Mouse (Mus musculus) spleen, adult 18-20 months (tissue): Measurements from ENCODE around the gene Cuta.
A peak's percentile ranks its signal among the peaks of the same experiment; 100 is the strongest.
"Not testable (repeated sequence)": the region's sequence is repeated elsewhere in the genome, so short reads cannot be mapped to it uniquely, and the experiment has no call there.

Source experiments
- DNase-seq, 2 experiments: peaks; one replicate each; pipeline ENCODE4 v3.0.0; 2022; ENCODE audit warnings: mixed read lengths in 2 of 2

Cuta gene

DNA sequence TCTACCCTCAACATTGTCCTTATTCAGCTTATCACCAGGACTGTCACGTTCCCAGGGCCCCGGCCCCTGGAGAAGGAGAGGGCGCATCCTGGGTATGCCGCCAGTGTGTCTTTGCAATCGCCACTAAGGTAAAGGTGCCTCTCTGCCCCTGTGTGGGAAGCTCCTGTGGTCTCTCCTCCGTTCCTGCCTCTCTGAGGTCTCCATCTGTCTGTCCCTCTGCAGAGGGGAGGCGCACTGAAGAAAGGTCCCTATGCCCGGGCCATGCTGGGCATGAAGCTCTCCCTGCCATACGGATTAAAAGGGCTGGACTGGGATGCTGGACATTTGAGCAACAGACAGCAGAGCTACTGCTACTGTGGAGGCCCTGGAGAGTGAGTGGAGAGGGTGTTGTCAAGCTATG lies 4.3 kb downstream of the Cuta start:
- no peak for DNase-seq

DNA sequence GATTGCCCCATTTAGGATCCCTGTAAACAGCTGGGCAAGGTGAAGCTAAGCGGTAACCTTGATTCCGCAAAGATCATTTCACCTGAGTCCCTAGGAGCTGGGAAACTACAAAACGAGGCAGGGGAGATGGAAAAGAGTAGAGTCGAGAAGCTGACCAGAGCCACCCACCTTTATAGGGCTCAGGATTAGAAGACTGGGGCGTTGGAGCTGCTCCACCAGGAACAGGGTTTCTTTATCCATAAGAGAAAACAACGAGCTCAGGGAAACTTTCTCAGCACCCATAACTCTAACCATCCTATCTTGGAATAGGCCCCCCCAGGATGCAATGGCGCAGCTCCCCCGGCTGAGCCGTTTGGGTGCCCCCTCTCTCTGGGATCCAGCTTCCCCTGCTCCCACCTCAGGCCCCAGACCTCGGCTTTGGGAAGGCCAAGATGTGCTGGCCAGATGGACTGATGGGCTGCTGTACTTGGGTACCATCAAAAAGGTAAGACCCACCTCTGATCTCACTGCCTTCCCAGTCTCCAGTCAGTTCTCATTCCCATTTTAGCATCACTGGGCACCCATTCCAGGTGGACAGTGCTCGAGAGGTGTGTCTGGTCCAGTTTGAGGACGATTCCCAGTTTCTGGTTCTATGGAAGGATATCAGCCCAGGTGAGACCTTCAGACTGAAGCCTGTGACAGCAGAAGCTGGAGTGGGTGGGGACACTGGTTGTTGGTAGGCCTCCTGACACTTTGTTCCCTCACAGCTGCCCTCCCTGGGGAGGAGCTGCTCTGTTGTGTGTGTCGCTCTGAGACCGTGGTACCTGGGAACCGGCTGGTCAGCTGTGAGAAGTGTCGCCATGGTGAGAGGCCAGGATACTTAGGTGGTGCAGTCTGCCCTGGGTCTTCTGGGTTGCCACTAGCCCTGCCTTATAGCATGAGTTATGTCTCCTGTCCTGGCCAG lies 5.2 kb downstream of the Cuta start:
- DNase-seq = no peak

DNA sequence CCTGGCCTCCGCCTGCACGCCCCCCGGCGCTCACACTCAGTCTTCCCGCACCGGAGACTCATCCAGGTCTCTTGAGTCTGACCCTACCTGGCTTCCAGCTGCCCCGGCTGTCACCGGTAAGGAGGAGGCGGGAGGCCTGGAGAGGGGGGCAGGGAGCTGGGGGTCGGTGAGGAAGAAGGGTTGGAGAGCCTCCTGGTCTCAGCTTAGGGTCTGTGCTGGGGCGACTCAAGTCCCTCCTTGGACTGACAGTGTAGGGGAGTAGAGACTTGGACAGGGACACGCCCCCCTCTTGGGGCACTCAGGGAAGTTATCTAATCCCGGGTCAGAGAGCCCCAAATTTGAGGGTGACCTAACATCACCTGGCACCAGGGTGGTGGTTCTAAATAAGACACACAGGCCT lies 6.0 kb downstream of the Cuta start:
- no peak for DNase-seq

DNA sequence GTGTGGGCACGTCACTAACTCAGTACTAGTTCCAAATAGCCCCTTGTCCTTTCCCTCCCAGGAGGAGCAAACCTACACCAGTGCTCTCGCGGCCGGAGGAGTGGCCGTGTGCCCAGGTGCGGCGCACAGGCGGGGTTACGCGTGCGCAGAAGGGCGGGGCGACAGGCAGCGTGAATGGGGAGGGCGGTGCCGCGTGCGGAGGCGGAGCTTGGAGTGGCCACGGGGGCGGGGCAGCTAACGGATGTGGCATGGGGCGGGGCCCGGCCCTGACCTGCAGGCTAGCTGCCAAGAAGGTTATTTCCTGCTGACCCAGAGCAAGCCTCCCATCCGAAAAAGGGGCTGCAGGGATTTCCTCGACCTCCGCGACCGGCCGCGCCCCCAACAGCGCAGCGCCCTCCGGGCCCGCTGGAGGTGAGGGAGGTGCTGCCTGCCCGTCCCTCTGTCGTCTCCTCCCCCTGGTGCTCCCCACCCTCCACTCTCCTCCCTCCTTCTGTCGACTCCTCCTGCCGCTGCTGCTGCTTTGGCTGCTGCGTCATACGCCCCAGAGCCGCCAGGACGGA lies 6.5 kb downstream of the Cuta start, which contains the start of gene Phf1:
Gene Phf1, plus strand, starts transcription at position 214 of the 560 bp plus-strand sequence.
- peak; percentile 98 to 100 for DNase-seq

DNA sequence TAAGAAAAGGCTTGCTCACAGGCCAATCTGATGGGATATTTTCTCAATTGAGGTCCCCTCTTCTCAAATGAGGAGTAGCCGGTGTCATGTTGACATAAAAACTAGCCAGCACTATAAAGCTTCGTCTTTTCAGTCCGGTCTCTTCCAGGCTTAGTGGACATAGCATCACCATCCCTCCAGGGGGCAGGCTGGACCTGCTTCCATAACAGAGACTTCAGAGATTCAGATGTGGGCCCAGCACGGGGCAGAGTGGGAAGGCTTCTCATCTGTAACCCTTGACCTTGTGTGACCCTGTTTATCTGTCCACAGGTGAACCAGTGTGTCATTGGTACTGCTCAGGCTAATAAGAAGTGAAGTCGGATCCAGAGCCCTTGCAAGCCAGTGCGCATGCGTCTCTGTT lies 7.6 kb downstream of the Cuta start:
- DNase-seq = peak in 1 of 2 experiments; percentile 52

DNA sequence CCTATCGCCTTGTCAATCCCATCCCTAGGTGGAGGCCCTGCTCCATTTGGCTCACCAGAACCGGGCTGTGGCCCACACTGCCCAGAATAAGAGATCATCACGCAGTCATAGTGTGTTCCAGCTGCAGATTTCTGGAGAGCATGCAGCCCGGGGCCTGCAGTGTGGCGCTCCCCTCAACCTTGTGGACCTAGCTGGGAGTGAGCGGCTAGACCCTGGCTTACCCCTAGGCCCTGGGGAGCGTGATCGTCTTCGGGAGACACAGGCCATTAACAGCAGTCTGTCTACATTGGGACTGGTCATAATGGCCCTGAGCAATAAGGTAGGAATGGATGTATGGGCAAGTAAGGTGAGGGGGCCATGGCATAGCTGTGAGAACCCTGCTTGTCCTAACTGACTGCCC lies 14.0 kb downstream of the Cuta start:
- not testable (repeated sequence) for DNase-seq

DNA sequence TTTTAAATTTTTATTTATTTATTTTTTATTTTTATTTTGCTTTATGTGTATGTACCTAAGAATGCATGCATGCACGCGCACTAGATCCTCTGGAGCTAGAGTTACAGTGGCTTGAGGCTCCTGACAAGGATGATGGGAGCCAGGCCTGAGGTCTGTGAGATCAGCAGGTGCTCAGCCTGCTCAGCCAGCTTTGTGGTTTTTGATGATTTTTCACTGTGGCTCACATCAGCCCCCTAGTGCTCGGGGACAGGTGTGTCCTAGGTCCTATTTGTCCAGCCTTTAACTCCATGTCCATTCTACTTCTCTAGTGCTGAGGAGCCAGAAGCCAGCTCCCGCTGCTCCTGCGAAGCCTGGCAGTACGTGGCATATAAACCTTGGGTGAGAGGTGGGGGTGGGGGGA lies 17.0 kb downstream of the Cuta start:
- not testable (repeated sequence) for DNase-seq

DNA sequence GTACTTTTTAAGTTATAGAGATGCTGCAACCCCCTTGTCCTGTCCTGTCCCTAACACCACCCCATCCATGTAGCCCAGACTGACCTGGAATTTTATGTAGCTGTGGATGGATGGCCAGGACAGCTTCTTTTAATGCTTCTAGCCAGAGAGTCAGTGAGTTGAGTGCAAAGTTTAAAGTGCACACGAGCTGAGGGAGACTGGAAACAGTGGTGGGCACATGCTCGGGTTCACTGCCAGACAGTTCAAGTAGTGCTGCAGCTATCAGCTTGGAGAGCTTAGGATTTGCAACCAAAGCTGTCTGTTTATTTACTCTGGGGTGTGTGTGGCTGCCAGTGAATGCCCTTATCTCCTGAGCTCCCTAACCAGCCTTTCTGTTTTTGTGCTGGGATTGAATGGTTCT lies 19.9 kb downstream of the Cuta start:
- DNase-seq = not testable (repeated sequence)

DNA sequence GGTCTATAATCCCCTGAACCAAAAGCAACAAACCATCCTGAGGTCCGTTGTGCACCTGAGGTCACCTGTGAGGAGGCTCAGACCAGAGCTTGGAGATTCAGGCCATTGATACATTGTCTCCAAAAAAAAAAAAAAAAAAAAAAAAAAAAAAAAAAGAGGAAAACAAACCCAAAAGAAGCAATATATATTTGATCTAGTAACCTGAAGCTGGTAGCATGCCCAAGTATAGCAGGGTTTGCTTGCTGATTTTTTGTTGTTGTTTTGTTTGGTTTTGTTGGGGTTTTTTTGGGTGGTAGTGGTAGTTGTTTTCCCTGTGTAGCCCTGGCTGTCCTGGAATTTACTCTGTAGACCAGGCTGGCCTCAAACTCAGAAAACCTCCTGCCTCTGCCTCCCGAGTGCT lies 21.0 kb downstream of the Cuta start:
- DNase-seq = no peak

DNA sequence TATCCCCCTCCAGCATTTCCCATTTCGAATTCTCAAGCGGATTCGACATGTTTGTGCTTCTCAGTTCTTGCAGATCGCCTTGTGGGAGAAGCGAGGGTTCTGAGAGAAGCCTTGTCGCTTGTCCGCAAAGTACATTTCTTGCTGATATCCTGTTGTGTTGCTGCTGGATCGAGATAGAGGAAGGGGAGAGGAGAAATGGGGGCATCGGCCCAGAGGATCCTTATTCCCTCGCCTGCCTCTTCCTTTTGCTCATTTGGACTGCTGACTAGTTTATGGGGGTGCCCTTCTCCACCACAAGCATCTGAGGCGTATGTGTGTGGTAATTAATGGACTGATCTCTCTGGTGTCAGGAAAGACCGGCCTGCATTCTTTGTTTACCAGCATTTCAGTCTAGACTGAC lies 21.8 kb downstream of the Cuta start:
- not testable (repeated sequence) for DNase-seq

DNA sequence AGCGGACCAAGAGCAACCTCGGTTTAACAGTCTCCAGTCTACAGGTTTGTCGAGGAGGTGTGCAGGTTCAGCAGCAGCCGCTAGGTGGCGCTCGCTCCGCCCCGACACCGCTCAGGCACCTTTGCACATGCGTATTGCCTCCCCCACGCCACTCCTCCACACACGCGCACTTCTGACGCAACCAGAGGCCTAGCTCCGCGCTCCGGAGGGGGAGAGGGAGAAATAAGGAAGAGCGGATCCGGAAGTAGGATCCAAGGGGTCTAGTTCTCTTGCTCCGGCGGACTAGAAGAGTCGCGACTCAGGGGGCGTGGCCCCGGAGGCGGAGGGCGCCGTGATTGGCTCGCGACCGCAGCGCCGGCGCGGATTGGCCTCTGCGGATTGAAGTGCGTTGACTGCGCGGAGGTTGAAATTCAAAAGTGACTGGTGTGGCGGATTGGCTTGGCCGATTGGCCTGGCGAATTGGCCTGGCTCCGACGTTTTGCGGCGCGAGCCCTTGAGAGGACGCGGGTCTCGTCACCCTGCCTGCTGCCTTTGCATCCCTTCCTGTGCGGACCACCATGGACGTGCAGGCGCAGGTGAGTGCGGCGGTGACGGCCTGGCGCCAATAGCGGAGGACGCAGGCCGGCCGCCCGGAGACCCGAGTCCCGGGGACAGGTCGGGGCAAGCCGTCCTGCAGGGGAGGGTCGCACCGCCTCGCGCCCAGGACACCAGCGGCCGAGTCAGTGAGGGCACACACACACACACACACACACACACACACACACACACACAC lies 22.5 kb downstream of the Cuta start, which contains the start of gene Kifc5b:
Gene Kifc5b, plus strand, starts transcription at position 381 of the 772 bp plus-strand sequence.
- DNase-seq = peak; percentile 97

DNA sequence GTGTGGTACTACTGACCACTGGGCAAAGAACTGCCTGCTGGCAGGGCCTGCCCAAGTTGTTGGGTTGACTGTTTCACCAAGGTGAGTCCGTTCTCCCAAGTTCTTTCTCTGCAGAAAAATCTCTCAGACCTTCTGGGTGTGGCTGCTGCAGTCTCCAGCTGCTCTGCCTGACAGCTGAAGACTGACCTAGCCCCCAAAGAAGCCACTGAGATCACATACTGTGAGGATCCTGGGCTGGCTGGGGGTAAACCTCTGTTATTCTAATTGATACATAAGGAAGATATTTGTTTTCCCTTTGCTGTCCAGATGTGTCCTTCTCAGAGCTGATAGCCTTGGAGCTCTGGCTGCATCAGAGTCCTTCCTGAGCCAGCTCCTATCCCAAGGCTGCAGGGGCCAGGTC lies 24.1 kb downstream of the Cuta start:
- DNase-seq = no peak

DNA sequence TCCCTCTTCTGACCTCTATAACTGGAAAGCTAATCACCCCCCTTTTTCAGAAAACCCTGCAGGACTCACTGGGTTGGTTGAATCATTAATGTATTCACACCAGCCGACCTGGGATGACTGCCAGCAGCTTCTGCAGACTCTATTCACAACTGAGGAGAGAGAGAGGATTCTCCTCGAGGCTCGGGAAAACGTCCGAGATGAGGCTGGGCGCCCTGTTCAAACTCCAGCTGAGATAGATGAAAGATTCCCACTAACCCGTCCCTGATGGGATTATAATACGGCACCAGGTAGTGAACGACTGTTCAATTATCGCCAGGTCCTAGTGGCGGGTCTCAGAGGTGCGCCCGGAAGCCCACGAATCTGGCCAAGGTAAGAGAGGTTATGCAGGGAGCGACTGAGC lies 31.9 kb downstream of the Cuta start:
- not testable (repeated sequence) for DNase-seq

DNA sequence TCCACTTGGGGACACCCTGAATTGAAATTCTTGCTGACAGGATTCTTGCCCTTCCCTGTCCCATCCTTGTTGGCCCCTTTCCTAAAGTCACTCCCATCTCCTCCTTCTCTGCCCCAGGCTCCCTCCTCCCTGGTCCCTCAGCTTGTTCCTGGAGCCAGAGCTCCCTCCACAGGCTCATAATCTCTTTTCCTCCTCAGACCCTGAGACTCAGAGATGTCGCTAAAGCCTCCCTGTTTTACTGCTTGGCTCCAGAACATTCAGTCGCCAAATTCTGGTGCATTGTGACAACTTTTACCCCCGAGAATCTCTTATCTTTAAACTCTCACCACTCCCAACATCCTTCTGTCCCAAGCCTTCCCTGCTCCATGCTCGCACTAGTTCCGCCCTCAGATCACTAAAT lies 35.0 kb downstream of the Cuta start:
- DNase-seq = no peak

DNA sequence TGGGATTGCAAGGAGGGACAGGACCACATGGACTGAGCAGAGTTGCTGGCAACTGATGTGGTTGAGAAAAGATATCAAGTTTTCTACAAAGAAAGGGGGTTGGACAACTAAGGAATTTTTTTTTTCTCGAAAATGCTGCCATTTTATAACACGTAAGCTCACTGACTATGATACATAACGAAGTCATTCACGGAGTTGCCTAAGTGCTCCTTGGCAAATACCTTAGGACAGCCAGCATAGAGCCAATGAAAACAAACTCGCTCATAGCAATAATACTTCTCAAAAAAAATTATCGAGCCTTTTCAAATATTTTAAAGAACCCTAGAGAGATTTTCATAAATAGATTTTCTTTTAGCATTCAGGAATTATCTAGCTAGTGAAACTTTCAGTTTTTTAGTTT lies 38.5 kb downstream of the Cuta start:
- no peak for DNase-seq

DNA sequence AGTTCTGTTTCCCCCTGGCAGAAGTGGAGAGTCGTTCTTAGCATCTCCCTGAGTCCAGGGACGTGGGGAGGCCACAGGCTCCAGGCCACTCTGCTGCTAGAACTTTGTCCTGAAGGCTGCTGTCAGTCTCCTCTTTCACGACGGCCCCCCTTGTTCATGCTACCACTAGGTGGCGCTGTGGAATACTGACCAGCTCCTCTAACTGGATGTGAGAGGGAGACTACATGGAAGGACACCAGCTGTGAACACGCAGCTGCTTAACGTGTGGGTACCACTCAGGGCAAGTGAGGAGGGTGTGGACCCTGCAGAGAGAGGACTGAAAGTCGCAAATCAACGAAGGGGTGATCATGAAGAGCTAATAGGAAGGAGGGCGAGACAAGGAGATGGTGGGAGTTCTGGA lies 43.8 kb downstream of the Cuta start:
- DNase-seq = peak; percentile 40 to 71

DNA sequence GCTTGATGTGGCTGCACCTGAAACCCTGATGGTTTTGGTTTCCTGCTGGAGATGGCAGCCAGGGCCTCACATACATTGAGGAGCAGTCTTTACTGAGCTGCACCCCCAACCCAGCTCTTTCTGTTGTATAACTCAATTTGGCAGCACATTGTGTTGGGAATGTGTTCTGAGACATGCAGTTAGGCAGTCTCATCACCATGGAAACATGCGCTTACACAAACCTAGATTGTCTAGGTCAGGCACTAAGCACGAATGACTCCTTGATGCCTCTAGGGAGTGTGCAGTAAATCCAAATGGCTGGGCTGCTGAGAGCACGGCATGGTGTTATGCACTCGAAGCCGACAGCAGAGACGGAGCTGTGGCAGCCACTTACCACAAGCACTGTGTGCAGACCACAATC lies 45.0 kb downstream of the Cuta start:
- no peak for DNase-seq

DNA sequence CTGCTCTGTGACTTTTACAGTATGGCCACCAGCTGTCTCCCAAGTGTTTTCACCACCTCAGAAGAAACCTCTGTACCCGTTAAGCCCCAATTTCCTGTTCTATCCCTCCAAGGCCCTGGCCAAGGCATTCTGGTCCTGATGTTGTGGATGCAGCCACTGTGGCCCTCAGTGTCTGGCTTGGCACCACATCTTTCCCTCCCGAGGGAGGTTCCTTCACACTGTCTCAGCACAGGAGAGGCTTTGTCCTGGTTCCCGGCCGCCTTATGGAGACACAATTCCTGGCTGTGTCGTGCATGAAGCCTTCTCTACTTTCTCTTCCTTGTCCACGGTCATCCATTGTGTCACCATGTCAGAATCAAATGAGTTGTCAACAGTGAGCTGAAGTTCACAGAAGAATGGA lies 45.9 kb downstream of the Cuta start:
- DNase-seq = no peak

DNA sequence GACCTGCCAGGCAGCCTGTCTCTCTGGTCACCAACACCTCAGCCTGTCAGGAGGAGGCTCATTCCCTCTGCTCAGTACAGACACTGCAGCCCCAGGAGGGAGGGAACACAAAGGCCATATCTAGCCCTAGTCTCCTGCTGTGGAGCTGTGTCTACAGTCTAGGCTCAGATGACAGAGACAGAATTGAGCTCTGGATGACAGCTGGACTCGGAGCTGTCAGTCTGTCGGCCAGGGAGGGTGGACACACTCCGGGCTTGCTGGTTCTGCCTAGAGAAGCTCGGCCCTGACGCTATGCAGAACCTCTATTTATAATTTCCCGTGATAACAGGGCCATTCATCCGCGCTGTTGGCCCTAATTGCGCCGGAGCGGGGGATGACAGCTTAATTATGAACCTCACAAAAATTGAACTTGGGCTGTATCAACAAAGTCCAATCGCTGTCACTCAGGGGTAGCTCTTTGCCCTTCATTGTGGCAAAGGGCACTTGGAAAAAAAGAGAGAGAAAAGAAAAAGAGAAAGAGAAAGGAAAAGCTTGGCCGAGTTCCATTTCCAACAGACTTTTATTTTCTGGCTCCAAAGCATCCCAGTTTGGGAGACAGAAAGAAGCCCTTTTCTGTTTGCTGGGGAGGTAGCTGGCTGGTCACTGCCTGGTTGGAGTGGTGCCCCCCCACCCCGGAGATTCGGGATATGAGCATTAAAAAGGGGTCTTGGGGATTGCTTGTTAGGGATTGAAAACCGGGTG lies 46.6 kb downstream of the Cuta start:
- DNase-seq = no peak

DNA sequence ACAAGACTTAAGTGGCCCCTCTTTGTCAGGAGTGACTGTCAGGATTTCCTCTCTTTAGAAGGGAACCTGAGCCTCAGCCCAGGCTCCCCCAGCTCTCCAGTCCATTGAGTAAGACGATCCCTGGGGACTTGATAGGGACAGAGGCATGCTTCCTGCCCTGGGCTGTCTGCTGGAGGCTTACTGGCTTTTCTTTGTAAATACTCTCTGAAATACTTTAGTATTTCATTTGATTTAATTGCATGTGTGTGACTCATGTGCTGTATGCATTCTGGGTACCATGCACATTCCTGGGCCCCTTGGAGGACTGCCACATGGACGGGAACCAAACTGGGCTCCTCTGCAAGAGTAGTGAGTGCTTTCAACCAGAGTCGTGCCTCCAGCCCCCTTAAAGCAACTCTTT lies 51.4 kb downstream of the Cuta start:
- DNase-seq = no peak

DNA sequence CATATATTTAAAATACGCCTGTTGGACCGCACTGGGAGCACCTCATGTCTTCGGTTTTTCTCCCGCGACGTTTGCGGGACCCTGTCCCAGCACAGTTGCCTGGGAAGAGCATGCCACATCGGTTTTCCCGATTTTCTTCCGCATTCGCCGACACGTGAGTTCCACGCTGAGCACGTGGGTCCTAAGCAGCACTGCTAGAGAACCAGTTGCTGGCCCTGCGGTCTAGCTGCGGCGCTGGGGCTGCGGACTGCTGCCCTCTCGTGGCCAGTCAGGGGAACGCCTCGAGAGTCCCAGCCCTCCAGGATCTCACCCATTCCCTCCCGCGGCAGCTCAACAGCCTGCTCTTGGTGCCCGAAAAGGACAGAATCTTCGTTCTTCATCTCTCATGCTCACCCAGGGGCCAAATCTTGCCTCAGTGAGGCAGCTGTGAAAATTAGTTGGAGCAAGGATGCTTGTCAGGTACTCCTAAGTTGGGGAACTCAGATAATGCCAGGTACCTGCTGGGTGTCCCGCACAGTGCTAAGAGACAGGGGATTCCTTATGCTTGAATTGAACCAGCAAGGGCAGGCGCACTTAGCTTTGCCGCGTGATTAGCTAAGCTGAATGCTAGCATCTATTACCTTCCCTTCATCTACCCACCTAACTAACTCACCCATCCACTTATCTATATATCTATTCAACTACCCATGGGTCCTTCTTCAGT lies 53.2 kb downstream of the Cuta start:
- DNase-seq = peak; percentile 67 to 80
